Mouse (Mus musculus) inflammation-experienced regulatory T-cells, adult 6 months (primary cell): Measurements from ENCODE around the gene Mapk14. TPM values are rescaled to one million over a fixed set of nuclear protein-coding genes. Genes with fewer than 3 reads are reported as not detected.
"Not testable (repeated sequence)": the region's sequence is repeated elsewhere in the genome, so short reads cannot be mapped to it uniquely, and the experiment has no call there.

Experiments used
- ATAC-seq: one replicate; pipeline ENCODE4 v1.8.0; 2017
- polyA plus RNA-seq, 3 experiments: library from polyadenylated mRNA; unstranded; fragments of 100-300 nt; shearing (Covaris generic); gene quantifications; one replicate each; pipeline ENCODE4 v1.2.1; 2017

Gene Mapk14
- polyA plus RNA-seq, 3 experiments from 2014 or later: 17.7 to 24.5 (median 24.2) TPM

- no peak for ATAC-seq
These were observed 52.2 kb downstream of the Mapk14 start for GRCm38 (mm10) chr17:28743145-28743866.

DNA sequence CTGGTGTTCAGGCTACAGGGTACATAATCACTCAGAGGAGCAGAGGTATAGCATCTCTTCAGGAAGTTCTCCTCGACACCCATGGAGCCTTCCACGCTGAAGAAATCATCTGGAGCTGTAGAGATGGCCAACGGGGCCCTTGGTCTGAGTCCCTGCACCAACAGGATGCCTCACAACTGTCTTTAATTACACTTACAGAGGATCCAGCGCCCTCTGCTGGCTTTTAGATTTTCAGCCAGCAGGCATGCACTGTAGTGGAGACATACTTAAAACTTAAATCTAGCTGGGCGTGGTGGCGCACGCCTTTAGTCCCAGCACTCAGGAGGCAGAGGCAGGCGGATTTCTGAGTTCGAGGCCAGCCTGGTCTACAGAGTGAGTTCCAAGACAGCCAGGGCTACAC is 52.8 kb downstream of the Mapk14 start:
- no peak for ATAC-seq

GRCm38 (mm10) chr17:28745773-28746172 is 54.6 kb downstream of the Mapk14 start:
- ATAC-seq: no peak

GRCm38 (mm10) chr17:28748001-28748400 is 56.9 kb downstream of the Mapk14 start:
- ATAC-seq: no peak

DNA sequence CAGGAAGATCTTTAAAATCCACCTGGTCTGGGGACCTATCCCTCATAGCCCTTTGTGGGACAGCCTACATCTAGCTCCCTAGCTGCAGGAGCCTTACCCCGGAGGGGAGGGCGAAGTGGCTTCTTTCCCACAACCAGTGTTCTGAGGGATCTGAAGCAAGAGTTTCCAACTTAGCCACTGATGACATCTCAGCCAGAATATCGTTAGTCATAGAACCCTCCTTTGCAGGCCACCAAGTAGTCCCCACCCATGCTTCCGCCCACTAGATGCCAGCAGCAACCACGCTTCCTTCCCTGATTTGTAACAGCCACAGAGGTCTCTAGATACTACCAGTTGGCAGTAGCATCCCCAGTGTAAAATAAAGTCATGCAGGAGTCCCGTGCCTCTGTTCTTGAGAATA is 59.5 kb downstream of the Mapk14 start:
- ATAC-seq: no peak

DNA sequence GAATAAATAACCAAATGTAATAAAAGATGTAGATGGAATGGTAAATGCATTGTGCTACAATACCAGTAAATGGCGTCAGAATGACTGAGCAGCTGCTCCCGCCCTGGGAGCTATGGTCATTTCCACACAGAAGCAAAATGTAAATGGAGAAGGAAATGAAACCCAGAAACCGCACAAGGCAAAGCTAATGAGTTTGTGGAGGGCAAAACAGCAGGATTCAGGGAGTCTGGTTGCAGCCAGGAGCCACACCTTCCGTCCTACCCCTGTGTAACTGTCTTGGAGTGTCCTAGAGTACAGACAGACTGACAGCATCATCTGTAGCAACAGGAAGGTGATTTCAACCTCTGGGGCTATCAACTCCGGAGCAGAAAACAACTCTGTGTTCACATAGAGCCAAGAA is 65.3 kb downstream of the Mapk14 start:
- ATAC-seq: no peak

GRCm38 (mm10) chr17:28757470-28757869 is 66.3 kb downstream of the Mapk14 start:
- no peak for ATAC-seq

DNA sequence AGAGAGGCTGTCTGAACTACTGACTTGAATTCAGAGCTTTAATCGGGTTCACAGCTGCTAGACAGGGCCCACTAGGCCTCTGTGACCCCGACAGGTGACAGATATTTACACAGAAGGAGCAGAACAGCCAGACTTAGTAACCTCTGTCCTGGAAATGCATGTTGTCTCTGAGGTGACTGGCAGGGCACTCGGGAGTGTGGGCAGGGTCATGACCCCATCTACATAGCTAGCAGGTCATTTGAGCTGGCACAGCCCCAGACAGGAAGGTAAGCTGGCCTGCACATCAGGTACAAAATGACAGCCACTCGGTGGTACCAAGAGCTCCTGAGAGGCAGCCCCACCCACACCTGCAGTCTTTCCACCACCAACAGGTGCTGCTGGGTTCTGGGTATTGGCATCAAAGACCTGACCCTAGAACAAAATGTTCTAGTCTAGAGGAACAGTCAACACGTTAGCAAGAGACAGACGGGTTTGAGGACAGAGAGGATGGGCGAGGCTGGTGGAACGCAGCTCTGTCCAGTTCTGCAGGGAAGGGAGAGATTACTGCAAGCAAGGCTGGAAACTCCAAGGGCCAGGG is 69.7 kb downstream of the Mapk14 start:
- ATAC-seq: no peak

- peak; percentile 41 for ATAC-seq
These were observed 70.7 kb downstream of the Mapk14 start for GRCm38 (mm10) chr17:28761871-28762270.

GRCm38 (mm10) chr17:28766203-28766602 is 75.1 kb downstream of the Mapk14 start:
- ATAC-seq: no peak

GRCm38 (mm10) chr17:28766781-28767515 is 75.8 kb downstream of the Mapk14 start:
- no peak for ATAC-seq

DNA sequence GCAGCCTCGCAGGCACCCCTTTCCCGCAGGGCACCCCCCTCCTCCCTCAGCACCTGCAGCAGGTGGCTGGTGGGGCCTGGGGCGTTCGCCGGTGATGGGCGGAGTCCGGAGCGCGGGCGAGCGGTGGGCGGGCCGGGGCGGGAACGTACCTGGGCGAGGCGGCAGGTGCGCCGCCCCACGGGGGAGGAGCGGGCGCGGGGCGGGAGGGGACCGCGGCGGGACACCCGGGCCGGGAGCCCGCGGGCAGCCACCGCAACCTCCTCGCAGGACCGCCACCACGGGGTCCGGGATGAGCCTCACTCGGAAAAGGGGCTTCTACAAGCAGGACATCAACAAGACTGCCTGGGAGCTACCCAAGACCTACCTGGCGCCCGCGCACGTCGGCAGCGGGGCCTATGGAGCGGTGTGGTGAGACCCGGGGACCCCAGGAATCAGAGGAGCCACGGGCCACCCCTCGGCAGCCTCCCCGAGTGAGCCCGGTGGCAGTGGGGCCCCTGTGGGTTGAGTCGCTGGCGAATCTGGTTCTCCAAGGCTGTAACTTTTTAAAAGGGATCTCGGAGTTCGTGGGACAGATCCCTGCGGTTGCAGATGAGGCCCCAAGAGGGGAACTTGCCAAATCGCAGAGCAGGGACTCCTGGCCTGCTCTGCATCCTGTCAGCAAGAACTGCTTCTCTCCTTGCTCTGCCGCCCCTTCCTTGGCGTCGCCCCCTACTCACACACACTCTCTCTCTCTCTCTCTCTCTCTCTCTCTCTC is 78.2 kb downstream of the Mapk14 start, which contains the start of gene Mapk13:
Mapk13 (plus strand) TSS at position 177 of the 754 bp plus-strand sequence.
- ATAC-seq: no peak

- no peak for ATAC-seq
These were observed 78.8 kb downstream of the Mapk14 start for GRCm38 (mm10) chr17:28769875-28770421.

DNA sequence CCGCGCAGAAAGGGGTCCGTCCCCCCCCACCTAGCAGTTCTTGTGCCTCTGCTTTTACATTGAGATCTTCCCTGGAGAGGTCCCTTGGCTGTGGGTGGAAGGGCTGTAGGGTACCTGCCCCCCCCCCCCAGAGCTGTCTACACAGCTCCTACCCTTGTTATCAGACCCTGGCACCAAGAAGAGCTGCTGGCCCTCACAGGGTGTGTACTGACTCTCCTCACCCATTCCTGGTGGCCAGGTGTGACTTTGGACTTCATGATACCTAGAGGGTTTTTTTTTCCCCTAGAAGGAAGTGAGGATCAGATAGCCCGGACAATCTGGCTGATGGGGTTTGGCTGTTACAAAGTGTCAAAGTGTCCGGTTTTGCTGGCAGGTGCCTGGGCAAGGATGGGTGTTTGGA is 80.2 kb downstream of the Mapk14 start:
- ATAC-seq: no peak

DNA sequence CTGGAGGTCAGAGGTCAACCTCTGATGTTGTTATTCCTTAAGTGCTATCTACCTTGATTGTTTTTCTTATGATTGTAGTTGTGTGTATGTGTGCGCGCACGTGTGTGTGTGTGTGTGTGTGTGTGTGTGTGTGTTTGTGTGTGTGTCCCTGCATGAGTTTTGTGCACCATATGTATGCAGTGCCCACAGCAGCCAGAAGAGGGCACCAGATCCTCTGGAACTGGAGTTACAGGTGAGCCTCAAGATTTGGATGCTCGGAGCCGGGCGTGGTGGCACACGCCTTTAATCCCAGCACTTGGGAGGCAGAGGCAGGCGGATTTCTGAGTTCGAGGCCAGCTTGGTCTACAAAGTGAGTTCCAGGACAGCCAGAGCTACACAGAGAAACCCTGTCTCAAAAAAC is 83.2 kb downstream of the Mapk14 start:
- not testable (repeated sequence) for ATAC-seq

- no peak for ATAC-seq
These were observed 84.0 kb downstream of the Mapk14 start for GRCm38 (mm10) chr17:28775161-28775560.

DNA sequence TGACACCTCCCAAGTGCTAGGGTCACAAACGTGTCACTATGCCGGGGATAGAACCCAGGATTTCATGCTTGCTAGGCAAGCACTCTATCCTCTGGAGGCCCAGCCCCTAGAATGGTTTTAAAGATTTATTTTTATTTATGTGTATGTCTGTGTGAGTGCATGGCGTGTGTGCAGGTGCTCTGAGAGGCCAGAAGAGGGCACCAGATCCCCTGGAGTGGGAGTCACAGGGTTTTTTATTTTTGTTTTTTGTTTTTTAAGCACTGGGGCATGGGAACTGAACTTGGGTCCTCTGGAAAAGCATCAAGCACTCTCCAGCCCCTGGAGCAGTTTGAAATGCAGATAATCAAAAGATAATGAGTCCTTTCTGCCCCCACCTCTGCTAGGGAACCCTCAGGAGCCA is 85.7 kb downstream of the Mapk14 start:
- no peak for ATAC-seq

GRCm38 (mm10) chr17:28777231-28778005 is 86.3 kb downstream of the Mapk14 start:
- ATAC-seq: no peak

GRCm38 (mm10) chr17:28779735-28780134 is 88.6 kb downstream of the Mapk14 start:
- no peak for ATAC-seq

GRCm38 (mm10) chr17:28780836-28781235 is 89.7 kb downstream of the Mapk14 start:
- no peak for ATAC-seq

- ATAC-seq: no peak
These were observed 90.3 kb downstream of the Mapk14 start for GRCm38 (mm10) chr17:28781290-28782045.
